In genomic region chr10:77308978-77309377, GRCm38 (mm10) we compare ENCODE assay signal across 26 mouse cellular contexts. TPM values are rescaled to one million over a fixed set of nuclear protein-coding genes. Genes with fewer than 3 reads are reported as not detected.
A peak's percentile ranks its signal among the peaks of the same experiment; 100 is the strongest.
DNase-seq lines count a peak whose midpoint lies in the region; ATAC-seq and TF ChIP-seq lines count a peak whose summit lies in the region.
"Had no signal": no experiment of that assay in that cellular context is flagged by ENCODE, and none has a peak within 500 bp of the region (broad histone marks: within the 10 kb centered on the region; RNA-seq: fewer than 3 reads in every experiment).

No protein-coding gene starts in this region.

- no peak for TF ChIP-seq EP300 in lung, postnatal 0 days (IDR thresholded peaks at IDR 0.05)

- no peak for TF ChIP-seq CTCF in forebrain, postnatal 0 days (IDR thresholded peaks at IDR 0.05; ENCODE audit: low read depth)
- TF ChIP-seq CTCF in kidney, postnatal 0 days (IDR thresholded peaks at IDR 0.05; ENCODE audit: low read depth) = no peak
- no peak for TF ChIP-seq CTCF in lung, postnatal 0 days (IDR thresholded peaks at IDR 0.05)

- WGBS in forebrain, embryonic 11.5 days = 86% methylated on average over 10 of the region's 10 CpGs
- WGBS in forebrain, postnatal 0 days = 63% methylated on average over 10 of the region's 10 CpGs
- WGBS in kidney, embryonic 14.5 days = 44% methylated on average over 10 of the region's 10 CpGs
- 42% methylated on average over 10 of the region's 10 CpGs for WGBS in kidney, postnatal 0 days
- 47% methylated on average over 10 of the region's 10 CpGs for WGBS in lung, postnatal 0 days

- no peak overlapping the region for H3K4me3 ChIP-seq in forebrain, embryonic 11.5 days (ENCODE audit: low read depth, low read length)
- H3K4me3 ChIP-seq in forebrain, postnatal 0 days (ENCODE audit: low read depth, low read length) = no peak overlapping the region
- H3K4me3 ChIP-seq in kidney, embryonic 14.5 days (ENCODE audit: low read length) = no peak overlapping the region
- no peak overlapping the region for H3K4me3 ChIP-seq in kidney, postnatal 0 days (replicated peaks; ENCODE audit: low read depth, low read length)
- no peak overlapping the region for H3K4me3 ChIP-seq in lung, postnatal 0 days (ENCODE audit: low read depth, low read length)
- H3K4me3 ChIP-seq: embryonic facial prominence, embryonic 10.5 days; embryonic facial prominence, embryonic 12.5 days; forebrain, embryonic 12.5 days had no signal

- no peaks in the 10 kb centered on the region for H3K36me3 ChIP-seq in forebrain, embryonic 11.5 days (ENCODE audit: control insufficient read depth, insufficient read depth, low read length)
- H3K36me3 ChIP-seq in forebrain, postnatal 0 days (ENCODE audit: insufficient read depth) = peaks cover 22% of the 10 kb centered on the region
- no peaks in the 10 kb centered on the region for H3K36me3 ChIP-seq in kidney, embryonic 14.5 days (ENCODE audit: control insufficient read depth, insufficient read depth, low read length)
- no peaks in the 10 kb centered on the region for H3K36me3 ChIP-seq in kidney, postnatal 0 days (ENCODE audit: insufficient read depth, low read length)
- H3K36me3 ChIP-seq in lung, postnatal 0 days (ENCODE audit: insufficient read depth, low read length) = no peaks in the 10 kb centered on the region
- H3K36me3 ChIP-seq: embryonic facial prominence, embryonic 10.5 days; embryonic facial prominence, embryonic 12.5 days; forebrain, embryonic 12.5 days; G1E had no signal

- H3K4me1 ChIP-seq in forebrain, embryonic 11.5 days (replicated peaks; ENCODE audit: control insufficient read depth, insufficient read depth, low read length) = no peaks in the 10 kb centered on the region
- H3K4me1 ChIP-seq in forebrain, postnatal 0 days (ENCODE audit: insufficient read depth) = no peaks in the 10 kb centered on the region
- H3K4me1 ChIP-seq in kidney, embryonic 14.5 days (ENCODE audit: control insufficient read depth, insufficient read depth, low read length) = no peaks in the 10 kb centered on the region
- H3K4me1 ChIP-seq in kidney, postnatal 0 days (replicated peaks; ENCODE audit: insufficient read depth, low read length) = no peaks in the 10 kb centered on the region
- H3K4me1 ChIP-seq in lung, postnatal 0 days (ENCODE audit: insufficient read depth, low read depth, low read length) = no peaks in the 10 kb centered on the region

- H3K4me2 ChIP-seq in forebrain, embryonic 11.5 days (ENCODE audit: low read depth, low read length, severe bottlenecking) = no peak overlapping the region
- no peak overlapping the region for H3K4me2 ChIP-seq in forebrain, postnatal 0 days (ENCODE audit: low read depth)
- H3K4me2 ChIP-seq in kidney, embryonic 14.5 days (replicated peaks; ENCODE audit: low read depth, low read length) = no peak overlapping the region
- H3K4me2 ChIP-seq in kidney, postnatal 0 days (ENCODE audit: low read length) = no peak overlapping the region
- no peak overlapping the region for H3K4me2 ChIP-seq in lung, postnatal 0 days (replicated peaks; ENCODE audit: low read depth, low read length)
- H3K4me2 ChIP-seq: embryonic facial prominence, embryonic 12.5 days; forebrain, embryonic 12.5 days had no signal

- DNase-seq in forebrain, embryonic 11.5 days (ENCODE audit: low spot score) = peak; percentile 44
- DNase-seq in forebrain, postnatal 0 days = no peak
- DNase-seq in kidney, adult 18-20 months = no peak
- peak; percentile 80 for DNase-seq in kidney, postnatal 0 days (ENCODE audit: low spot score)
- no peak for DNase-seq in kidney, postnatal 36 days
- peak; percentile 13 for DNase-seq in lung, postnatal 0 days (ENCODE audit: low spot score)
- DNase-seq in lung, adult 18-20 months = no peak
- DNase-seq: adrenal gland, adult 8-10 months; adrenal gland, postnatal 14 days; adrenal gland, postnatal 36 days; B cell, adult 2 months; cerebellum, adult 11-12 months; cerebellum, adult 2 months; cerebellum, adult 9-10 months; cerebellum, postnatal 10 days; cerebellum, postnatal 25 days had no signal

- H3K9me3 ChIP-seq in forebrain, embryonic 11.5 days (ENCODE audit: control insufficient read depth, low read length) = no peaks in the 10 kb centered on the region
- no peaks in the 10 kb centered on the region for H3K9me3 ChIP-seq in forebrain, postnatal 0 days (ENCODE audit: low read length)
- H3K9me3 ChIP-seq in kidney, embryonic 14.5 days (ENCODE audit: control insufficient read depth, low read length) = no peaks in the 10 kb centered on the region
- H3K9me3 ChIP-seq in kidney, postnatal 0 days (replicated peaks; ENCODE audit: low read length) = no peaks in the 10 kb centered on the region
- H3K9me3 ChIP-seq in lung, postnatal 0 days (ENCODE audit: low read length) = no peaks in the 10 kb centered on the region
- H3K9me3 ChIP-seq: embryonic facial prominence, embryonic 10.5 days; embryonic facial prominence, embryonic 12.5 days; forebrain, embryonic 12.5 days; G1E had no signal

- no peak for ATAC-seq in forebrain, embryonic 11.5 days (replicated peaks; ENCODE audit: low FRiP score)
- ATAC-seq in forebrain, postnatal 0 days = no peak
- peak; percentile 59; the same call in 1 of the 2 replicates for ATAC-seq in kidney, embryonic 14.5 days (ENCODE audit: low FRiP score, low TSS enrichment)
- no peak; the same call in 1 of the 2 replicates for ATAC-seq in kidney, postnatal 0 days (replicated peaks; ENCODE audit: low FRiP score, low read depth)
- ATAC-seq in lung, postnatal 0 days = no peak
- ATAC-seq: activated CD4-positive, CD25-positive, alpha-beta regulatory T cell, adult 4 months; CD4-positive, CD25-positive, alpha-beta regulatory T cell, adult 4 months; forebrain, embryonic 14.5 days; Patski had no signal

- H3K27ac ChIP-seq in forebrain, embryonic 11.5 days (ENCODE audit: low read depth, low read length) = no peak overlapping the region
- H3K27ac ChIP-seq in forebrain, postnatal 0 days (ENCODE audit: low read depth, low read length) = no peak overlapping the region
- no peak overlapping the region for H3K27ac ChIP-seq in kidney, embryonic 14.5 days (ENCODE audit: low read depth, low read length)
- 0 out of 2 replicates have a peak overlapping the region, but pooled peaks have one; percentile 25 for H3K27ac ChIP-seq in kidney, postnatal 0 days
- H3K27ac ChIP-seq in lung, postnatal 0 days (ENCODE audit: low read length) = no peak overlapping the region
- H3K27ac ChIP-seq: embryonic facial prominence, embryonic 10.5 days; embryonic facial prominence, embryonic 12.5 days; forebrain, embryonic 12.5 days had no signal

- no peaks in the 10 kb centered on the region for H3K27me3 ChIP-seq in forebrain, embryonic 11.5 days (ENCODE audit: control insufficient read depth, insufficient read depth, low read length)
- H3K27me3 ChIP-seq in forebrain, postnatal 0 days (ENCODE audit: insufficient read depth, low read length) = no peaks in the 10 kb centered on the region
- H3K27me3 ChIP-seq in kidney, embryonic 14.5 days (ENCODE audit: control insufficient read depth, insufficient read depth, low read length) = no peaks in the 10 kb centered on the region
- H3K27me3 ChIP-seq in kidney, postnatal 0 days (ENCODE audit: insufficient read depth, low read length) = no peaks in the 10 kb centered on the region
- no peaks in the 10 kb centered on the region for H3K27me3 ChIP-seq in lung, postnatal 0 days (replicated peaks; ENCODE audit: insufficient read depth, low read length)
- H3K27me3 ChIP-seq: CH12.LX; embryonic facial prominence, embryonic 12.5 days; forebrain, embryonic 12.5 days; Patski had no signal

- H3K9ac ChIP-seq in forebrain, embryonic 11.5 days (ENCODE audit: low read length) = no peak overlapping the region
- H3K9ac ChIP-seq in forebrain, postnatal 0 days = no peak overlapping the region
- H3K9ac ChIP-seq in kidney, embryonic 14.5 days (ENCODE audit: low read depth, low read length) = no peak overlapping the region
- H3K9ac ChIP-seq in kidney, postnatal 0 days (ENCODE audit: low read depth, low read length) = 0 out of 2 replicates have a peak overlapping the region, but pooled peaks have one; percentile 23
- H3K9ac ChIP-seq in lung, postnatal 0 days (replicated peaks; ENCODE audit: low read depth) = no peak overlapping the region
- H3K9ac ChIP-seq: embryonic facial prominence, embryonic 12.5 days; forebrain, embryonic 12.5 days had no signal

RNA-seq across cellular contexts. Expression of gene Pofut2, which starts 50.0 kb away (rescaled TPM):
- polyA plus RNA-seq in forebrain, embryonic 11.5 days (2014; fragmentation: Nextera tagmentation; extraction: Ambion mirVana) = 67.0 and 78.0 TPM in 2 replicates
- total RNA-seq in forebrain, postnatal 0 days (2014; rRNA removed) = 36.5 and 39.0 TPM in 2 replicates
- polyA plus RNA-seq in forebrain, postnatal 0 days (2015; fragmentation: Nextera tagmentation; extraction: Ambion mirVana) = 34.3 and 38.3 TPM in 2 replicates
- polyA plus RNA-seq in kidney, embryonic 14.5 days (2014; fragmentation: Nextera tagmentation; extraction: Ambion mirVana) = 96.3 and 112 TPM in 2 replicates
- 96.9 and 104 TPM in 2 replicates for polyA plus RNA-seq in kidney, postnatal 0 days (2015; fragmentation: Nextera tagmentation; extraction: Ambion mirVana)
- 84.2 and 84.4 TPM in 2 replicates for polyA plus RNA-seq in lung, postnatal 0 days (2015; fragmentation: Nextera tagmentation; extraction: Ambion mirVana)

Comparison
In these comparisons a context has a peak if more than half of its experiments do, and no peak if none do; other contexts are left out.
1. DNase-seq: peak in forebrain, embryonic 11.5 days (single experiment), kidney, postnatal 0 days (single experiment) and lung, postnatal 0 days (single experiment); none in forebrain, postnatal 0 days (single experiment), kidney, adult 18-20 months (single experiment), kidney, postnatal 36 days (0 of 2) and lung, adult 18-20 months (0 of 2).